ENCODE assay signal across 9 mouse cellular contexts in the genomic region with DNA sequence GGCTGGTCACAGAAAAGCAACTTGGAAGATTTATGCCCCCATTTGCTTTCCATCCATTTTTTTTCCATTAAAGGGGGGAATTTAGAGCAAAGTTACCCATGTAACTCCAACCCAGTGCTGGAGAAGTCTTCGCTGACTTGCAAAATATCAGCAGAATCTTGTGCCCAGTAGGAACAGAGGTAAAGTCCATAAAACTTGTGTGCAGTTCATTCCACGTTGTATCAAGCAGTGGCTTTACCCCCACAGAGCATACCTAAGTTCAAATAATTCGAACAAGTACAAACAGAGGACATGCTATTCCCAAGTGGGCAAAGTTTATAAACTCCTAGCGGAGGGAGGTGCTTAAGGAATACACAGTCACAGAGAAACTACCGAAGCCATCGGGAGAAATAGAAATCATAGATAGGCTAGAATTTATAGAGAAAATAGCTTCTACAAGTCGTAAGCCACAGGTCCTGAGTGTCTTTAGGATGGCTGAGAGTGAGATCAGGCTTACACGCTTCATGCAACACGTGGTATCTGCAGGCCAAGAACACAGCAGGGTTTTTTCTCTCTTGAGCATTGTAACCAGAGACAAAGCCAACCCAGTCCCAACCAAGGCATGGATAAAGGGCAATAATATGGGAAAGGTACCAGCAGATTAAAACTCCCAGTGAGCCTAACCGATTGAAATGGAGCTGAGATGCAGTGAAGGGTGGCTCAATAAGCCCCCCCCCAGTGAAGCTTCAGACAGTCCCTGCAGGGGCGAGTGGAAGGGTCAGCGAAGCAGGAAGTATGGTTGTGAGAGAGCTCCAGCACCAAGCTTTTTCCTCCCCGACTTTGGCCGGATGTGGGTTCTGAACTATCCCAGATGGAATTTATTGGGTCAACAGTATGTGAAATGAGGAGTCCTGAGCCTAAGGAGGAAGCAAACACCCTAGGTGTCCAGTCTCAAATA.
DNase-seq lines count a peak whose midpoint lies in the region; ATAC-seq and TF ChIP-seq lines count a peak whose summit lies in the region.
"Had no signal": no experiment of that assay in that cellular context is flagged by ENCODE, and none has a peak within 500 bp of the region (broad histone marks: within the 10 kb centered on the region; RNA-seq: fewer than 3 reads in every experiment).

No protein-coding gene starts in this region.

- ATAC-seq in forebrain, embryonic 11.5 days (replicated peaks; ENCODE audit: low FRiP score) = peak; percentile 16
- no peak for ATAC-seq in forebrain, embryonic 16.5 days
- 0 out of 2 replicates have a peak, but pooled peaks have one; percentile 4 for ATAC-seq in midbrain, embryonic 12.5 days (ENCODE audit: low FRiP score, low read depth)
- no peak for ATAC-seq in midbrain, embryonic 15.5 days (replicated peaks)
- ATAC-seq in neural tube, embryonic 13.5 days (ENCODE audit: low read depth) = no peak
- ATAC-seq in erythroblast, adult 5-6 weeks (replicated peaks; ENCODE audit: low FRiP score, poor library complexity, severe bottlenecking) = no peak

- no peaks in the 10 kb centered on the region for H3K27me3 ChIP-seq in forebrain, embryonic 11.5 days (ENCODE audit: control insufficient read depth, insufficient read depth, low read length)
- no peaks in the 10 kb centered on the region for H3K27me3 ChIP-seq in forebrain, embryonic 16.5 days (replicated peaks; ENCODE audit: control insufficient read depth, insufficient read depth, low read length)
- H3K27me3 ChIP-seq in midbrain, embryonic 12.5 days = no peaks in the 10 kb centered on the region
- H3K27me3 ChIP-seq in midbrain, embryonic 15.5 days (replicated peaks) = no peaks in the 10 kb centered on the region
- H3K27me3 ChIP-seq in kidney, adult 2 months (replicated peaks; ENCODE audit: control insufficient read depth, insufficient read depth, low read length) = no peaks in the 10 kb centered on the region
- no peaks in the 10 kb centered on the region for H3K27me3 ChIP-seq in neural tube, embryonic 13.5 days
- H3K27me3 ChIP-seq: megakaryocyte, embryonic 14.5 days had no signal

- peaks cover 3% of the 10 kb centered on the region; the same call in 1 of the 2 replicates for H3K4me1 ChIP-seq in forebrain, embryonic 11.5 days (replicated peaks; ENCODE audit: control insufficient read depth, insufficient read depth, low read length)
- H3K4me1 ChIP-seq in forebrain, embryonic 16.5 days (replicated peaks; ENCODE audit: control insufficient read depth, insufficient read depth, low read length) = peaks cover 9% of the 10 kb centered on the region
- H3K4me1 ChIP-seq in midbrain, embryonic 12.5 days = peaks cover 12% of the 10 kb centered on the region
- peaks cover 8% of the 10 kb centered on the region for H3K4me1 ChIP-seq in midbrain, embryonic 15.5 days
- H3K4me1 ChIP-seq in kidney, adult 2 months (ENCODE audit: control insufficient read depth, insufficient read depth, low read length) = peaks cover 10% of the 10 kb centered on the region; the same call in 1 of the 2 replicates
- peaks cover 16% of the 10 kb centered on the region for H3K4me1 ChIP-seq in neural tube, embryonic 13.5 days (replicated peaks)
- H3K4me1 ChIP-seq: megakaryocyte, embryonic 14.5 days had no signal

- no peak overlapping the region for H3K4me3 ChIP-seq in forebrain, embryonic 11.5 days (ENCODE audit: low read depth, low read length)
- no peak overlapping the region for H3K4me3 ChIP-seq in forebrain, embryonic 16.5 days (replicated peaks; ENCODE audit: low read length)
- H3K4me3 ChIP-seq in midbrain, embryonic 12.5 days = no peak overlapping the region
- no peak overlapping the region for H3K4me3 ChIP-seq in midbrain, embryonic 15.5 days
- no peak overlapping the region for H3K4me3 ChIP-seq in kidney, adult 2 months (ENCODE audit: insufficient read depth, low read depth, low read length)
- no peak overlapping the region for H3K4me3 ChIP-seq in neural tube, embryonic 13.5 days
- H3K4me3 ChIP-seq: megakaryocyte, embryonic 14.5 days had no signal

- H3K4me2 ChIP-seq in forebrain, embryonic 11.5 days (ENCODE audit: low read depth, low read length, severe bottlenecking) = no peak overlapping the region
- no peak overlapping the region for H3K4me2 ChIP-seq in forebrain, embryonic 16.5 days (ENCODE audit: low read length)
- no peak overlapping the region for H3K4me2 ChIP-seq in midbrain, embryonic 12.5 days (replicated peaks)
- no peak overlapping the region for H3K4me2 ChIP-seq in midbrain, embryonic 15.5 days
- H3K4me2 ChIP-seq in neural tube, embryonic 13.5 days = no peak overlapping the region

- H3K27ac ChIP-seq in forebrain, embryonic 11.5 days (ENCODE audit: low read depth, low read length) = peak overlapping the region; percentile 75
- no peak overlapping the region for H3K27ac ChIP-seq in forebrain, embryonic 16.5 days (ENCODE audit: low read length)
- 0 out of 2 replicates have a peak overlapping the region, but pooled peaks have one; percentile 1 for H3K27ac ChIP-seq in midbrain, embryonic 12.5 days (replicated peaks)
- no peak overlapping the region for H3K27ac ChIP-seq in midbrain, embryonic 15.5 days
- peak overlapping the region; percentile 56; the same call in 1 of the 2 replicates for H3K27ac ChIP-seq in kidney, adult 2 months (ENCODE audit: insufficient read depth, low read depth, low read length)
- peak overlapping the region; percentile 56; the same call in 1 of the 2 replicates for H3K27ac ChIP-seq in neural tube, embryonic 13.5 days (replicated peaks)

- H3K9ac ChIP-seq in forebrain, embryonic 11.5 days (ENCODE audit: low read length) = no peak overlapping the region
- no peak overlapping the region for H3K9ac ChIP-seq in forebrain, embryonic 16.5 days (replicated peaks; ENCODE audit: low read depth, low read length)
- H3K9ac ChIP-seq in midbrain, embryonic 12.5 days (replicated peaks) = no peak overlapping the region
- H3K9ac ChIP-seq in midbrain, embryonic 15.5 days = no peak overlapping the region
- no peak overlapping the region for H3K9ac ChIP-seq in neural tube, embryonic 13.5 days

- WGBS in forebrain, embryonic 11.5 days = 68% methylated on average over 14 of the region's 14 CpGs
- 72% methylated on average over 14 of the region's 14 CpGs for WGBS in forebrain, embryonic 16.5 days
- 67% methylated on average over 14 of the region's 14 CpGs for WGBS in midbrain, embryonic 12.5 days
- WGBS in midbrain, embryonic 15.5 days = 60% methylated on average over 14 of the region's 14 CpGs
- WGBS in kidney, adult 2 months = 42% methylated on average over 14 of the region's 14 CpGs
- 73% methylated on average over 14 of the region's 14 CpGs for WGBS in neural tube, embryonic 13.5 days

- H3K36me3 ChIP-seq in forebrain, embryonic 11.5 days (ENCODE audit: control insufficient read depth, insufficient read depth, low read length) = no peaks in the 10 kb centered on the region
- no peaks in the 10 kb centered on the region for H3K36me3 ChIP-seq in forebrain, embryonic 16.5 days (ENCODE audit: control insufficient read depth, insufficient read depth)
- no peaks in the 10 kb centered on the region for H3K36me3 ChIP-seq in midbrain, embryonic 12.5 days
- H3K36me3 ChIP-seq in midbrain, embryonic 15.5 days (replicated peaks) = no peaks in the 10 kb centered on the region
- H3K36me3 ChIP-seq in kidney, adult 2 months (ENCODE audit: control insufficient read depth, insufficient read depth, low read length) = no peaks in the 10 kb centered on the region
- H3K36me3 ChIP-seq in neural tube, embryonic 13.5 days = no peaks in the 10 kb centered on the region

- DNase-seq in forebrain, embryonic 11.5 days (ENCODE audit: low spot score) = no peak
- peak; percentile 65 for DNase-seq in kidney, adult 2 months
- no peak for DNase-seq in gastrocnemius, postnatal 25 days

- H3K9me3 ChIP-seq in forebrain, embryonic 11.5 days (ENCODE audit: control insufficient read depth, low read length) = no peaks in the 10 kb centered on the region
- no peaks in the 10 kb centered on the region for H3K9me3 ChIP-seq in forebrain, embryonic 16.5 days (ENCODE audit: control insufficient read depth, low read length)
- no peaks in the 10 kb centered on the region for H3K9me3 ChIP-seq in midbrain, embryonic 12.5 days
- no peaks in the 10 kb centered on the region for H3K9me3 ChIP-seq in midbrain, embryonic 15.5 days
- no peaks in the 10 kb centered on the region for H3K9me3 ChIP-seq in neural tube, embryonic 13.5 days

- no peak for TF ChIP-seq CTCF in kidney, adult 2 months (conservative IDR thresholded peaks at IDR 0.05; ENCODE audit: insufficient read depth, insufficient read length, low read depth, low read length)

- no peak for TF ChIP-seq POLR2A in kidney, adult 2 months (IDR thresholded peaks at IDR 0.05; ENCODE audit: low read depth, low read length)

Comparison
In these comparisons a context has a peak if more than half of its experiments do, and no peak if none do; other contexts are left out.
1. ATAC-seq: peak in forebrain, embryonic 11.5 days (single experiment) and midbrain, embryonic 12.5 days (single experiment); none in forebrain, embryonic 16.5 days (single experiment), midbrain, embryonic 15.5 days (single experiment), neural tube, embryonic 13.5 days (single experiment) and erythroblast, adult 5-6 weeks (single experiment).
2. H3K27ac ChIP-seq: peak in forebrain, embryonic 11.5 days (single experiment), midbrain, embryonic 12.5 days (single experiment), kidney, adult 2 months (single experiment) and neural tube, embryonic 13.5 days (single experiment); none in forebrain, embryonic 16.5 days (single experiment) and midbrain, embryonic 15.5 days (single experiment).